Mouse (Mus musculus): Measurements from ENCODE around the gene Slc22a12. TPM values are rescaled to one million over a fixed set of nuclear protein-coding genes. Genes with fewer than 3 reads are reported as not detected.
A peak's percentile ranks its signal among the peaks of the same experiment; 100 is the strongest.

The Slc22a12 gene
- polyA plus RNA-seq, 1 experiment from 2014 or later, result not detected

- Histone ChIP-seq H3K4me2 (no peak overlapping the region), H3K9ac (no peak overlapping the region)
- no peak for ATAC-seq (ENCODE audit: insufficient read depth)
Observed at GRCm38 (mm10) chr19:6499860-6500635, 42.8 kb downstream of the Slc22a12 start.

GRCm38 (mm10) chr19:6498350-6499131, 44.3 kb downstream of the Slc22a12 start:
- no peak for DNase-seq
- WGBS, result 6% methylated on average over 25 of the region's 38 CpGs
- Histone ChIP-seq H3K4me3 (ENCODE audit: low read depth, low read length) (peak overlapping the region; percentile 39), H3K9ac (peak overlapping the region; percentile 28; the same call in 1 of the 2 replicates), H3K9me3 (ENCODE audit: low read depth, low read length) (no peaks in the 10 kb centered on the region), H3K27me3 (ENCODE audit: insufficient read depth, low read length) (peaks cover 93% of the 10 kb centered on the region), H3K27ac (ENCODE audit: low read depth) (no peak overlapping the region), H3K4me1 (ENCODE audit: insufficient read depth) (peaks cover 6% of the 10 kb centered on the region; the same call in 1 of the 2 replicates), H3K36me3 (ENCODE audit: insufficient read depth) (no peaks in the 10 kb centered on the region), H3K4me2 (peak overlapping the region; percentile 81)
- no peak for ATAC-seq (ENCODE audit: insufficient read depth)
- TF ChIP-seq CTCF (IDR thresholded peaks at IDR 0.05; ENCODE audit: low read depth), result no peak

More at GRCm38 (mm10) chr19:6499860-6500635, 42.8 kb downstream of the Slc22a12 start:
- H3K4me3 ChIP-seq (ENCODE audit: low read depth, low read length), result no peak overlapping the region
- H3K36me3 ChIP-seq (ENCODE audit: insufficient read depth), result no peaks in the 10 kb centered on the region
- H3K27ac ChIP-seq (ENCODE audit: low read depth), result no peak overlapping the region
- no peak for TF ChIP-seq CTCF (IDR thresholded peaks at IDR 0.05; ENCODE audit: low read depth)
- peaks cover 86% of the 10 kb centered on the region for H3K27me3 ChIP-seq (ENCODE audit: insufficient read depth, low read length)
- no peak for DNase-seq
- H3K9me3 ChIP-seq (ENCODE audit: low read depth, low read length), result no peaks in the 10 kb centered on the region
- 50% methylated on average over 6 of the region's 6 CpGs for WGBS
- peaks cover 10% of the 10 kb centered on the region; the same call in 1 of the 2 replicates for H3K4me1 ChIP-seq (ENCODE audit: insufficient read depth)

- ATAC-seq (ENCODE audit: insufficient read depth), result peak; percentile 37; the same call in 1 of the 2 replicates
- no peak overlapping the region for H3K27ac ChIP-seq (ENCODE audit: low read depth)
Observed at GRCm38 (mm10) chr19:6497803-6498202, 45.0 kb downstream of the Slc22a12 start.

GRCm38 (mm10) chr19:6497150-6497801, 45.6 kb downstream of the Slc22a12 start:
- peak; percentile 57; the same call in 1 of the 2 replicates for ATAC-seq (ENCODE audit: insufficient read depth)
- peak overlapping the region; percentile 28 for H3K9ac ChIP-seq

More at GRCm38 (mm10) chr19:6497803-6498202, 45.0 kb downstream of the Slc22a12 start:
- under 1% methylated on average over 38 of the region's 39 CpGs for WGBS
- no peaks in the 10 kb centered on the region for H3K9me3 ChIP-seq (ENCODE audit: low read depth, low read length)
- peak overlapping the region; percentile 81 for H3K4me2 ChIP-seq
- no peaks in the 10 kb centered on the region for H3K36me3 ChIP-seq (ENCODE audit: insufficient read depth)
- no peak for DNase-seq
- peaks cover 6% of the 10 kb centered on the region; the same call in 1 of the 2 replicates for H3K4me1 ChIP-seq (ENCODE audit: insufficient read depth)
- peak overlapping the region; percentile 39 for H3K4me3 ChIP-seq (ENCODE audit: low read depth, low read length)
- peak overlapping the region; percentile 28 for H3K9ac ChIP-seq
- H3K27me3 ChIP-seq (ENCODE audit: insufficient read depth, low read length), result peaks cover 86% of the 10 kb centered on the region
- TF ChIP-seq CTCF (IDR thresholded peaks at IDR 0.05; ENCODE audit: low read depth), result no peak

GRCm38 (mm10) chr19:6496462-6497149, 46.2 kb downstream of the Slc22a12 start:
- Histone ChIP-seq H3K4me2 (no peak overlapping the region), H3K4me3 (ENCODE audit: low read depth, low read length) (no peak overlapping the region), H3K27ac (ENCODE audit: low read depth) (no peak overlapping the region), H3K9ac (no peak overlapping the region), H3K4me1 (ENCODE audit: insufficient read depth) (no peaks in the 10 kb centered on the region), H3K36me3 (ENCODE audit: insufficient read depth) (no peaks in the 10 kb centered on the region), H3K27me3 (ENCODE audit: insufficient read depth, low read length) (peaks cover 77% of the 10 kb centered on the region), H3K9me3 (ENCODE audit: low read depth, low read length) (no peaks in the 10 kb centered on the region)
- TF ChIP-seq CTCF (IDR thresholded peaks at IDR 0.05; ENCODE audit: low read depth), result no peak
- no peak for ATAC-seq (ENCODE audit: insufficient read depth)
- 13% methylated on average over 6 of the region's 6 CpGs for WGBS
- no peak for DNase-seq

More at GRCm38 (mm10) chr19:6497150-6497801, 45.6 kb downstream of the Slc22a12 start:
- peak overlapping the region; percentile 39 for H3K4me3 ChIP-seq (ENCODE audit: low read depth, low read length)
- H3K4me2 ChIP-seq, result peak overlapping the region; percentile 81
- H3K27ac ChIP-seq (ENCODE audit: low read depth), result no peak overlapping the region
- WGBS, result 1% methylated on average over 13 of the region's 39 CpGs
- no peak for TF ChIP-seq CTCF (IDR thresholded peaks at IDR 0.05; ENCODE audit: low read depth)
- peaks cover 84% of the 10 kb centered on the region for H3K27me3 ChIP-seq (ENCODE audit: insufficient read depth, low read length)
- H3K4me1 ChIP-seq (ENCODE audit: insufficient read depth), result peaks cover 3% of the 10 kb centered on the region; the same call in 1 of the 2 replicates
- no peaks in the 10 kb centered on the region for H3K36me3 ChIP-seq (ENCODE audit: insufficient read depth)
- peak; percentile 28 for DNase-seq
- H3K9me3 ChIP-seq (ENCODE audit: low read depth, low read length), result no peaks in the 10 kb centered on the region

- no peak overlapping the region for H3K4me3 ChIP-seq (ENCODE audit: low read depth, low read length)
- DNase-seq (no peak), ATAC-seq (ENCODE audit: insufficient read depth) (no peak)
- 31% methylated on average over 8 of the region's 8 CpGs for WGBS
- no peak overlapping the region for H3K4me2 ChIP-seq
- no peaks in the 10 kb centered on the region for H3K9me3 ChIP-seq (ENCODE audit: low read depth, low read length)
- H3K27me3 ChIP-seq (ENCODE audit: insufficient read depth, low read length), result peaks cover 69% of the 10 kb centered on the region
- H3K4me1 ChIP-seq (ENCODE audit: insufficient read depth), result no peaks in the 10 kb centered on the region
- no peak for TF ChIP-seq CTCF (IDR thresholded peaks at IDR 0.05; ENCODE audit: low read depth)
- H3K27ac ChIP-seq (ENCODE audit: low read depth), result no peak overlapping the region
- no peaks in the 10 kb centered on the region for H3K36me3 ChIP-seq (ENCODE audit: insufficient read depth)
- no peak overlapping the region for H3K9ac ChIP-seq
Observed at GRCm38 (mm10) chr19:6495714-6496113, 47.1 kb downstream of the Slc22a12 start.
